Mouse (Mus musculus) forebrain, postnatal 0 days (tissue): ENCODE results near the gene Nop53. TPM values are rescaled to one million over a fixed set of nuclear protein-coding genes. Genes with fewer than 3 reads are reported as not detected.
A peak's percentile ranks its signal among the peaks of the same experiment; 100 is the strongest.

Experiments used
- ATAC-seq: fragments of 200-750 bp; cut with Nextera tagmentation; 2 replicates; pipeline ENCODE4 v1.8.0; 2017; ENCODE audit warnings: mild to moderate bottlenecking, moderate library complexity
- DNase-seq: peaks from one replicate; pipeline ENCODE4 v3.0.0-alpha.2; 2015
- H3K27ac ChIP-seq: fragments of 300-500 bp; sonication (generic); 2 replicates; pipeline ENCODE4 v1.5.1; 2014; ENCODE audit warnings: low read depth, mild to moderate bottlenecking, antibody characterized with exemption, low read length, moderate library complexity, mixed read lengths
- H3K27me3 ChIP-seq: fragments of 300-500 bp; sonication (generic); 2 replicates; pipeline ENCODE4 v1.6.1; 2014; ENCODE audit warnings: mild to moderate bottlenecking, low read length, mixed read lengths; ENCODE audit not compliant: insufficient read depth
- H3K36me3 ChIP-seq: fragments of 300-500 bp; sonication (generic); 2 replicates; pipeline ENCODE4 v1.6.1; 2014; ENCODE audit warnings: mild to moderate bottlenecking, moderate library complexity; ENCODE audit not compliant: insufficient read depth
- H3K4me1 ChIP-seq: fragments of 300-500 bp; sonication (generic); 2 replicates; pipeline ENCODE4 v1.6.1; 2014; ENCODE audit warnings: antibody characterized with exemption; ENCODE audit not compliant: insufficient read depth
- H3K4me2 ChIP-seq: fragments of 300-500 bp; sonication (generic); 2 replicates; pipeline ENCODE4 v1.6.1; 2014; ENCODE audit warnings: low read depth, mild to moderate bottlenecking, moderate library complexity
- H3K4me3 ChIP-seq: fragments of 300-500 bp; sonication (generic); 2 replicates; pipeline ENCODE4 v1.5.1; 2014; ENCODE audit warnings: low read depth, low read length, mixed read lengths
- H3K9ac ChIP-seq: fragments of 300-500 bp; sonication (generic); 2 replicates; pipeline ENCODE4 v1.6.1; 2014; ENCODE audit warnings: mild to moderate bottlenecking
- H3K9me3 ChIP-seq: fragments of 300-500 bp; sonication (generic); 2 replicates; pipeline ENCODE4 v1.6.1; 2016; ENCODE audit warnings: low read length
- CTCF ChIP-seq: sonication (generic); IDR thresholded peaks from 2 replicates; pipeline ENCODE4 v1.5.1; 2016; ENCODE audit warnings: antibody characterized with exemption, control low read depth, low read depth
- WGBS: fragments of 180-500 bp; shearing (Covaris S2); extraction: QIAGEN DNeasy Blood & Tissue Kit; methylation state at CpG from one replicate; pipeline ENCODE4 v1.1.7; 2014; 5-methylcytosine and 5-hydroxymethylcytosine counted together
- polyA plus RNA-seq: library from polyadenylated mRNA; unstranded; fragments of >200 nt; fragmentation: Nextera tagmentation; extraction: Ambion mirVana; gene quantifications from 2 replicates; pipeline ENCODE4 v1.2.1, GENCODE M21; 2015
- total RNA-seq: library from RNA; depleted of rRNA; stranded (reverse); fragments of >200 nt; gene quantifications from 2 replicates; pipeline ENCODE4 v1.2.3, GENCODE M21; 2014; rRNA removed

The Nop53 gene
- 117 and 189 TPM in 2 replicates for total RNA-seq
- polyA plus RNA-seq = 143 and 154 TPM in 2 replicates

DNA sequence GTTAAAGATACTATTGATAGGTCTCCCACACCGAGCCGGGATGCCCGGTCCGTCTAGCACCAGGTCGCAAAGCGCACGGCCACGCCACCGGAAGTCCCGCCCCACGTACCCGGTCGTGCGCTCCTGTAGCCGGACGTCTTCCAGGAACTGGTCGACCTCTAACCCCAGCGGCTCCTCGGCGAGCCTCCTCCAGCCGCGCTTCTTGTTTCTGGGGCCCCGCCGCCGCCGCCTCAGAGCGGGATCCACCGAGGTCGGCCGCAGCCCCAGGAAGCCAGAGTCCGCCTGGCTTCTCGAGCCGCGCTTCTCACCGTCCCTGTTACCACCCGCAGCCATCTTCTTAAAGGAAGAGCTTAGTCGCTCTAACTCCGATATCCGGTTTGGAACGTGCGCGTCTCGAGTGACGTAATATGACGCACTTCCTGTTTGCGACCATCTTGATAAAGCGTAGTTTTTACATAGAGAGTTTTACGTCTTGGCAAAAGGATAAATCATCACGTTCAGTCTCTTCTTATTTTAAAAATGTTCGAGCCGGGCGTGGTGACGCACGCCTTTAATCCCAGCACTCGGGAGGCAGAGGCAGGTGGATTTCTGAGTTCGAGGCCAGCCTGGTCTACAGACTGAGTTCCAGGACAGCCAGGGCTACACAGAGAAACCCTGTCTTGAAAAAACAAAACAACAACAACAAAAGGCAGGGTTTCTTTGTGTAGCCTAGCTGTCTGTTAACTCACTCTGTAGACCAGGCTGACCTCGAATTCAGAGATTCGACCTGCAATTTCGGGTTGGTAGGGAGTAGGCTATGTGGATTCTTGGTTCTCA, at the start of gene Nop53:
Gene Nop53, minus strand, starts transcription at position 354 of the 816 bp plus-strand sequence.
- Histone ChIP-seq H3K9ac (peak within 1 kb of the TSS; percentile 74), H3K4me1 (peaks cover 9% of the 10 kb centered on the region), H3K27me3 (no peaks in the 10 kb centered on the region), H3K4me2 (peak within 1 kb of the TSS; percentile 73), H3K9me3 (no peaks in the 10 kb centered on the region), H3K36me3 (peaks cover 29% of the 10 kb centered on the region), H3K27ac (peak within 1 kb of the TSS; percentile 95), H3K4me3 (peak within 1 kb of the TSS; percentile 79)
- no peak for TF ChIP-seq CTCF
- DNase-seq = peak; percentile 98
- ATAC-seq = peak; percentile 97
- WGBS = 2% methylated on average over 59 of the region's 59 CpGs

- Histone ChIP-seq H3K9ac (no peak overlapping the region), H3K27me3 (no peaks in the 10 kb centered on the region), H3K4me3 (no peak overlapping the region), H3K4me2 (no peak overlapping the region), H3K4me1 (no peaks in the 10 kb centered on the region), H3K36me3 (peaks cover 42% of the 10 kb centered on the region), H3K9me3 (no peaks in the 10 kb centered on the region), H3K27ac (no peak overlapping the region)
- ATAC-seq (no peak), DNase-seq (no peak)
- TF ChIP-seq CTCF = no peak
- 93% methylated on average over 4 of the region's 4 CpGs for WGBS
These were observed 47.9 kb upstream of the Nop53 start for GRCm38 (mm10) chr7:15993789-15994188.

DNA sequence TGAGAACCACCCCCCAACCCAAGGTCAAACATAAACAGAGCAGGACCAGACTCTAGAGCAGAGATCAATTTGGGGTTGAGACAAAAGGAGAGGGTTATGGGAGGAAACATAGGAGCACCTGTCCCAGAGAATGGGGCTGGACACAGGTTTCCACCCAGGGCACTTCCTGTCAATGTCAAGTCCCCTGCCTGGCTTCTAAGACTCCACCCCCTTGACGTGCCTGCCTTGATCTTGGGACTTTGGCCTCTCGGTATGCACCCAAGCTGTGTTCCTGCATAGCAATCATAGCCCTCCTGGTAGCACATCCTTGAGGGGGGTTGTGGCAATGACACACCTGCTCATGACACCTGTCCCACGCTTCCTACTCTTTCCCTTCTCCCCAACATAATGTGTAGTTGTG, 47.3 kb upstream of the Nop53 start:
- no peaks in the 10 kb centered on the region for H3K27me3 ChIP-seq
- H3K9me3 ChIP-seq = no peaks in the 10 kb centered on the region
- WGBS = 94% methylated on average over 3 of the region's 3 CpGs
- H3K27ac ChIP-seq = no peak overlapping the region
- no peaks in the 10 kb centered on the region for H3K4me1 ChIP-seq
- H3K4me3 ChIP-seq = no peak overlapping the region
- ATAC-seq = no peak
- H3K9ac ChIP-seq = no peak overlapping the region
- no peak overlapping the region for H3K4me2 ChIP-seq
- TF ChIP-seq CTCF = no peak
- H3K36me3 ChIP-seq = peaks cover 48% of the 10 kb centered on the region
- DNase-seq = no peak

- DNase-seq = no peak
- 91% methylated on average over 3 of the region's 3 CpGs for WGBS
- H3K4me2 ChIP-seq = no peak overlapping the region
- TF ChIP-seq CTCF = no peak
- H3K4me1 ChIP-seq = no peaks in the 10 kb centered on the region
- no peaks in the 10 kb centered on the region for H3K27me3 ChIP-seq
- H3K9me3 ChIP-seq = no peaks in the 10 kb centered on the region
- H3K36me3 ChIP-seq = peaks cover 62% of the 10 kb centered on the region
- no peak overlapping the region for H3K4me3 ChIP-seq
- ATAC-seq = no peak
- H3K9ac ChIP-seq = no peak overlapping the region
- H3K27ac ChIP-seq = no peak overlapping the region
These were observed 45.9 kb upstream of the Nop53 start for GRCm38 (mm10) chr7:15991764-15992163.

- 0 out of 2 replicates have a peak, but pooled peaks have one; percentile 12 for ATAC-seq
- Histone ChIP-seq H3K9ac (no peak overlapping the region), H3K36me3 (peaks cover 55% of the 10 kb centered on the region), H3K4me1 (no peaks in the 10 kb centered on the region), H3K4me2 (no peak overlapping the region), H3K27me3 (no peaks in the 10 kb centered on the region), H3K9me3 (no peaks in the 10 kb centered on the region), H3K27ac (no peak overlapping the region), H3K4me3 (no peak overlapping the region)
- DNase-seq = no peak
- WGBS = 96% methylated on average over 16 of the region's 16 CpGs
- no peak for TF ChIP-seq CTCF
These were observed 41.9 kb upstream of the Nop53 start for GRCm38 (mm10) chr7:15987661-15988356.

DNA sequence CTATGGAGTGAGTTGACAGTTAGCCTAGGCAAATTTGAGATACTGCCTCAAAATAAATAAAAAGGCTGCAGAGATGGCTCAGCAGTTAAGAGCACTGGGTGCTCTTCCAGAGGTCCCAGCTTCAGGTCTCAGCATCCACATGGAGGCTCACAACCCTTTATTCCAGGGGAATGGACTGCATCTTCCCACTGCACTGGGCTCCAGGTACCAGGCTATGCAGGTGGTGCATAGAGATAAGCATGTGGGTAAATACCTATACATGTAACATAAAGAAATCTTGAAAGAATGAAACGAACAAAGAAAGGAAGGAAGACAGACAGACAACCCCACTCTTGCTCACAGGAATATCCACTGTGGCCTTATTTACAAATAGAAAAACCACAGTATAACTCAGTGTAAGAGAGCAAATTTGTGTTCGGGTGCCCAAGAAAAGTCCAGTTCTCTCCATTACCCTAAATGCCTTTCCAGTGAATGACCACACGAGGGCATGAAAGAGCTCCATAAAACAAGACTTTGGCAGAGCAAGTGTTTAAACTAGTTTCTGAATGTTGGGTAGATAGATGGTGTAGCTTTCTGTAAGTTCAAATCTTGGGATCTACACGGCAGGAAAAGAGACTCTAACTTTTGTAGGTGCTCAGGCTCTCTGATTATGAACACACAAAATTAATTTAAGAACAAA, 37.0 kb upstream of the Nop53 start:
- peak; percentile 34; the same call in 1 of the 2 replicates for ATAC-seq
- H3K9me3 ChIP-seq = no peaks in the 10 kb centered on the region
- peak; percentile 73 for TF ChIP-seq CTCF
- H3K4me2 ChIP-seq = no peak overlapping the region
- H3K4me1 ChIP-seq = no peaks in the 10 kb centered on the region
- no peak overlapping the region for H3K4me3 ChIP-seq
- no peak overlapping the region for H3K9ac ChIP-seq
- no peaks in the 10 kb centered on the region for H3K27me3 ChIP-seq
- peaks cover 44% of the 10 kb centered on the region for H3K36me3 ChIP-seq
- peak; percentile 70 for DNase-seq
- no peak overlapping the region for H3K27ac ChIP-seq
- 40% methylated on average over 4 of the region's 4 CpGs for WGBS
